Comparison of ENCODE assay signal across 20 mouse cellular contexts in genomic region chr5:128636648-128637047, GRCm38 (mm10). TPM values are rescaled to one million over a fixed set of nuclear protein-coding genes. Genes with fewer than 3 reads are reported as not detected.
DNase-seq lines count a peak whose midpoint lies in the region; ATAC-seq lines count a peak whose summit lies in the region.
"Had no signal": no experiment of that assay in that cellular context is flagged by ENCODE, and none has a peak within 500 bp of the region (broad histone marks: within the 10 kb centered on the region; RNA-seq: fewer than 3 reads in every experiment).

No protein-coding gene starts in this region.

- no peaks in the 10 kb centered on the region for H3K27me3 ChIP-seq in embryonic facial prominence, embryonic 11.5 days (ENCODE audit: control insufficient read depth, insufficient read depth, low read length)
- H3K27me3 ChIP-seq in embryonic facial prominence, embryonic 15.5 days, result no peaks in the 10 kb centered on the region
- no peaks in the 10 kb centered on the region for H3K27me3 ChIP-seq in limb, embryonic 15.5 days
- no peaks in the 10 kb centered on the region for H3K27me3 ChIP-seq in neural tube, embryonic 15.5 days (replicated peaks)
- H3K27me3 ChIP-seq: hindbrain, embryonic 13.5 days; liver, embryonic 15.5 days; lung, embryonic 15.5 days; megakaryocyte, embryonic 14.5 days; midbrain, embryonic 15.5 days had no signal

- H3K27ac ChIP-seq in embryonic facial prominence, embryonic 11.5 days (replicated peaks; ENCODE audit: low read depth, low read length), result peak overlapping the region; percentile 43
- H3K27ac ChIP-seq in embryonic facial prominence, embryonic 15.5 days (replicated peaks), result peak overlapping the region; percentile 55
- H3K27ac ChIP-seq in limb, embryonic 15.5 days, result no peak overlapping the region
- H3K27ac ChIP-seq in neural tube, embryonic 15.5 days (replicated peaks), result no peak overlapping the region
- H3K27ac ChIP-seq: hindbrain, embryonic 13.5 days; kidney, postnatal 0 days; liver, embryonic 15.5 days; lung, embryonic 15.5 days; midbrain, embryonic 15.5 days had no signal

- DNase-seq in embryonic facial prominence, embryonic 11.5 days (ENCODE audit: low spot score), result no peak
- peak; percentile 29 to 61 for DNase-seq in thymus, postnatal 36 days
- no peak for DNase-seq in right cerebral cortex, postnatal 36 days (ENCODE audit: low spot score in 2 of 2)
- DNase-seq: adrenal gland, adult 2 months; cerebellum, adult 11-12 months; cerebellum, postnatal 10 days; kidney, adult 2 months; liver; lung, postnatal 36 days; right cerebral cortex, adult 18-20 months had no signal

- 68% methylated on average over 9 of the region's 9 CpGs for WGBS in embryonic facial prominence, embryonic 11.5 days
- WGBS in embryonic facial prominence, embryonic 15.5 days, result 40% methylated on average over 9 of the region's 9 CpGs
- WGBS in limb, embryonic 15.5 days, result 56% methylated on average over 9 of the region's 9 CpGs
- whole genome bisulfite sequencing in neural tube, embryonic 15.5 days, result 91% methylated on average over 9 of the region's 9 CpGs

- H3K4me2 ChIP-seq in embryonic facial prominence, embryonic 11.5 days (ENCODE audit: low read depth, low read length), result no peak overlapping the region
- H3K4me2 ChIP-seq in embryonic facial prominence, embryonic 15.5 days (replicated peaks), result peak overlapping the region; percentile 44
- 0 out of 2 replicates have a peak overlapping the region, but pooled peaks have one; percentile 7 for H3K4me2 ChIP-seq in limb, embryonic 15.5 days
- H3K4me2 ChIP-seq in neural tube, embryonic 15.5 days, result no peak overlapping the region
- H3K4me2 ChIP-seq: hindbrain, embryonic 13.5 days; liver, embryonic 15.5 days; lung, embryonic 15.5 days; midbrain, embryonic 15.5 days had no signal

- H3K9ac ChIP-seq in embryonic facial prominence, embryonic 11.5 days (replicated peaks; ENCODE audit: low read length), result no peak overlapping the region
- H3K9ac ChIP-seq in embryonic facial prominence, embryonic 15.5 days, result no peak overlapping the region
- H3K9ac ChIP-seq in limb, embryonic 15.5 days, result no peak overlapping the region
- no peak overlapping the region for H3K9ac ChIP-seq in neural tube, embryonic 15.5 days (replicated peaks)
- H3K9ac ChIP-seq: hindbrain, embryonic 13.5 days; liver, embryonic 15.5 days; lung, embryonic 15.5 days; midbrain, embryonic 15.5 days had no signal

- H3K9me3 ChIP-seq in embryonic facial prominence, embryonic 11.5 days (replicated peaks; ENCODE audit: control insufficient read depth, low read length), result no peaks in the 10 kb centered on the region
- no peaks in the 10 kb centered on the region for H3K9me3 ChIP-seq in embryonic facial prominence, embryonic 15.5 days (replicated peaks)
- no peaks in the 10 kb centered on the region for H3K9me3 ChIP-seq in limb, embryonic 15.5 days
- no peaks in the 10 kb centered on the region for H3K9me3 ChIP-seq in neural tube, embryonic 15.5 days (replicated peaks)
- H3K9me3 ChIP-seq: hindbrain, embryonic 13.5 days; liver, embryonic 15.5 days; lung, embryonic 15.5 days; midbrain, embryonic 15.5 days had no signal

- H3K4me1 ChIP-seq in embryonic facial prominence, embryonic 11.5 days (ENCODE audit: control insufficient read depth, insufficient read depth, low read length), result 0 out of 2 replicates have a peak, but pooled peaks cover 2% of the 10 kb centered on the region
- peaks cover 11% of the 10 kb centered on the region; the same call in 1 of the 2 replicates for H3K4me1 ChIP-seq in embryonic facial prominence, embryonic 15.5 days
- H3K4me1 ChIP-seq in limb, embryonic 15.5 days, result 0 out of 2 replicates have a peak, but pooled peaks cover 5% of the 10 kb centered on the region
- no peaks in the 10 kb centered on the region for H3K4me1 ChIP-seq in neural tube, embryonic 15.5 days
- H3K4me1 ChIP-seq: hindbrain, embryonic 13.5 days; liver, embryonic 15.5 days; lung, embryonic 15.5 days; megakaryocyte, embryonic 14.5 days; midbrain, embryonic 15.5 days had no signal

- ATAC-seq in embryonic facial prominence, embryonic 11.5 days (replicated peaks; ENCODE audit: insufficient number of reproducible peaks, low FRiP score, low TSS enrichment, low read depth), result 0 out of 2 replicates have a peak, but pooled peaks have one; percentile 14
- ATAC-seq in embryonic facial prominence, embryonic 15.5 days (ENCODE audit: insufficient number of reproducible peaks, low FRiP score, low TSS enrichment, low read depth), result peak; percentile 52
- no peak for ATAC-seq in limb, embryonic 15.5 days (ENCODE audit: insufficient number of reproducible peaks, low FRiP score, low TSS enrichment, low read depth)
- no peak for ATAC-seq in cerebellum, adult (ENCODE audit: insufficient number of reproducible peaks, low FRiP score, low TSS enrichment)
- ATAC-seq in neural tube, embryonic 15.5 days (ENCODE audit: low FRiP score), result no peak
- ATAC-seq: midbrain, embryonic 15.5 days had no signal

- no peak overlapping the region for H3K4me3 ChIP-seq in embryonic facial prominence, embryonic 11.5 days (ENCODE audit: low read depth, low read length)
- peak overlapping the region; percentile 33 for H3K4me3 ChIP-seq in embryonic facial prominence, embryonic 15.5 days (replicated peaks)
- H3K4me3 ChIP-seq in limb, embryonic 15.5 days, result no peak overlapping the region
- no peak overlapping the region for H3K4me3 ChIP-seq in neural tube, embryonic 15.5 days (replicated peaks)
- H3K4me3 ChIP-seq: hindbrain, embryonic 13.5 days; liver, embryonic 15.5 days; lung, embryonic 15.5 days; megakaryocyte, embryonic 14.5 days; midbrain, embryonic 15.5 days had no signal

- no peaks in the 10 kb centered on the region for H3K36me3 ChIP-seq in embryonic facial prominence, embryonic 11.5 days (replicated peaks; ENCODE audit: control insufficient read depth, insufficient read depth, low read depth, low read length)
- no peaks in the 10 kb centered on the region for H3K36me3 ChIP-seq in embryonic facial prominence, embryonic 15.5 days
- H3K36me3 ChIP-seq in limb, embryonic 15.5 days, result no peaks in the 10 kb centered on the region
- no peaks in the 10 kb centered on the region for H3K36me3 ChIP-seq in neural tube, embryonic 15.5 days
- H3K36me3 ChIP-seq: hindbrain, embryonic 13.5 days; liver, embryonic 15.5 days; lung, embryonic 15.5 days; midbrain, embryonic 15.5 days had no signal

RNA-seq across cellular contexts. Expression of gene Fzd10, which starts 36.0 kb away (rescaled TPM):
- polyA plus RNA-seq in embryonic facial prominence, embryonic 11.5 days (2014; fragmentation: Nextera tagmentation; extraction: Ambion mirVana), result 5.5 and 5.6 TPM in 2 replicates
- 9.0 and 10.4 TPM in 2 replicates for polyA plus RNA-seq in embryonic facial prominence, embryonic 15.5 days (2015; fragmentation: Nextera tagmentation; extraction: Ambion mirVana)
- 5.9 and 7.7 TPM in 2 replicates for polyA plus RNA-seq in limb, embryonic 15.5 days (2015; fragmentation: Nextera tagmentation; extraction: Ambion mirVana)
- 2.1 and 2.3 TPM in 2 replicates for polyA plus RNA-seq in neural tube, embryonic 15.5 days (2015; fragmentation: Nextera tagmentation; extraction: Ambion mirVana)
- polyA plus RNA-seq: liver, embryonic 15.5 days had no signal

Comparison
In these comparisons a context has a peak if more than half of its experiments do, and no peak if none do; other contexts are left out.
1. H3K4me2 ChIP-seq: peak in embryonic facial prominence, embryonic 15.5 days (single experiment) and limb, embryonic 15.5 days (single experiment); none in embryonic facial prominence, embryonic 11.5 days (single experiment) and neural tube, embryonic 15.5 days (single experiment).
2. ATAC-seq: peak in embryonic facial prominence, embryonic 11.5 days (single experiment) and embryonic facial prominence, embryonic 15.5 days (single experiment); none in limb, embryonic 15.5 days (single experiment), cerebellum, adult (single experiment) and neural tube, embryonic 15.5 days (single experiment).
3. DNase-seq: peak in thymus, postnatal 36 days (2 of 2); none in embryonic facial prominence, embryonic 11.5 days (single experiment) and right cerebral cortex, postnatal 36 days (0 of 2).
4. H3K27ac ChIP-seq: peak in embryonic facial prominence, embryonic 11.5 days (single experiment) and embryonic facial prominence, embryonic 15.5 days (single experiment); none in limb, embryonic 15.5 days (single experiment) and neural tube, embryonic 15.5 days (single experiment).